In genomic region chr2:31319200-31319599, GRCm38 (mm10) we compare ENCODE assay signal across 29 mouse cellular contexts. TPM values are rescaled to one million over a fixed set of nuclear protein-coding genes. Genes with fewer than 3 reads are reported as not detected.
A peak's percentile ranks its signal among the peaks of the same experiment; 100 is the strongest.
DNase-seq lines count a peak whose midpoint lies in the region; ATAC-seq and TF ChIP-seq lines count a peak whose summit lies in the region.
"Had no signal": no experiment of that assay in that cellular context is flagged by ENCODE, and none has a peak within 500 bp of the region (broad histone marks: within the 10 kb centered on the region; RNA-seq: fewer than 3 reads in every experiment).

No protein-coding gene starts in this region.

- TF ChIP-seq POLR2A in small intestine, adult 2 months (IDR thresholded peaks at IDR 0.05; ENCODE audit: low read depth, low read length), result no peak

- 0 out of 2 replicates have a peak overlapping the region, but pooled peaks have one; percentile 24 for H3K27ac ChIP-seq in gastrocnemius, adult 2 months
- H3K27ac ChIP-seq in intestine, embryonic 14.5 days (ENCODE audit: low read depth), result peak overlapping the region; percentile 82; the same call in 1 of the 2 replicates
- no peak overlapping the region for H3K27ac ChIP-seq in intestine, embryonic 16.5 days (ENCODE audit: low read length)
- H3K27ac ChIP-seq in small intestine, adult 2 months (ENCODE audit: insufficient read depth, low read depth, low read length), result peak overlapping the region; percentile 30; the same call in 1 of the 2 replicates
- H3K27ac ChIP-seq: embryonic facial prominence, embryonic 10.5 days; embryonic facial prominence, embryonic 13.5 days; forebrain, embryonic 12.5 days; forebrain, embryonic 15.5 days; heart, adult 2 months; heart, embryonic 15.5 days; hindbrain, embryonic 10.5 days; hindbrain, embryonic 14.5 days; hindbrain, postnatal 0 days had no signal

- no peak for TF ChIP-seq CTCF in gastrocnemius, adult 2 months (IDR thresholded peaks at IDR 0.05)
- TF ChIP-seq CTCF in small intestine, adult 2 months (IDR thresholded peaks at IDR 0.05; ENCODE audit: extremely low read depth, insufficient read length, insufficient replicate concordance, low read depth, low read length), result no peak

- no peak for ATAC-seq in intestine, embryonic 14.5 days (replicated peaks; ENCODE audit: low FRiP score, low TSS enrichment, low read depth)
- no peak for ATAC-seq in intestine, embryonic 16.5 days
- ATAC-seq: activated CD4-positive, CD25-positive, alpha-beta regulatory T cell, adult 4 months; forebrain, embryonic 15.5 days; hindbrain, postnatal 0 days; inflammation-experienced regulatory T-cells, adult 6 months had no signal

- H3K4me2 ChIP-seq in intestine, embryonic 14.5 days (ENCODE audit: low read length), result no peak overlapping the region
- no peak overlapping the region for H3K4me2 ChIP-seq in intestine, embryonic 16.5 days (ENCODE audit: low read depth, low read length)
- H3K4me2 ChIP-seq: embryonic facial prominence, embryonic 13.5 days; forebrain, embryonic 12.5 days; forebrain, embryonic 15.5 days; heart, embryonic 12.5 days; heart, embryonic 15.5 days; hindbrain, embryonic 14.5 days had no signal

- intact Hi-C loops in gastrocnemius, adult 2 months (cut with DNase I), result no loop called here
- intact Hi-C loops in gastrocnemius, postnatal 36 days (cut with DNase I), result loop anchor here (5.0 kb wide), 1 partner anchor 63 kb away; no protein-coding TSS in a partner anchor

- no peaks in the 10 kb centered on the region for H3K36me3 ChIP-seq in intestine, embryonic 14.5 days (ENCODE audit: control insufficient read depth, insufficient read depth, low read length)
- H3K36me3 ChIP-seq in intestine, embryonic 16.5 days (ENCODE audit: control insufficient read depth, insufficient read depth, low read length), result no peaks in the 10 kb centered on the region
- H3K36me3 ChIP-seq in small intestine, adult 2 months (ENCODE audit: control insufficient read depth, insufficient read depth, low read length), result no peaks in the 10 kb centered on the region
- H3K36me3 ChIP-seq: embryonic facial prominence, embryonic 10.5 days; embryonic facial prominence, embryonic 13.5 days; forebrain, embryonic 12.5 days; forebrain, embryonic 15.5 days; heart, embryonic 12.5 days; heart, embryonic 15.5 days; hindbrain, embryonic 10.5 days had no signal

- no peak overlapping the region for H3K9ac ChIP-seq in intestine, embryonic 14.5 days (ENCODE audit: low read length)
- no peak overlapping the region for H3K9ac ChIP-seq in intestine, embryonic 16.5 days (ENCODE audit: low read depth, low read length)
- H3K9ac ChIP-seq: embryonic facial prominence, embryonic 13.5 days; forebrain, embryonic 12.5 days; forebrain, embryonic 15.5 days; heart, embryonic 12.5 days; heart, embryonic 15.5 days; hindbrain, embryonic 14.5 days had no signal

- DNase-seq in gastrocnemius, adult 2 months, result no peak
- DNase-seq in gastrocnemius, postnatal 36 days, result no peak
- DNase-seq in intestine, embryonic 14.5 days (ENCODE audit: low spot score), result no peak
- no peak for DNase-seq in urinary bladder, postnatal 25 days (ENCODE audit: low spot score)
- DNase-seq: adrenal gland, adult 8-10 months; adrenal gland, postnatal 25 days; cerebellum, adult 11-12 months; cerebellum, adult 8-10 months; cerebellum, postnatal 10 days; cerebellum, postnatal 36 days; embryo, embryonic 11 days; gastrocnemius, postnatal 10 days; heart, adult 2 months; heart, postnatal 10 days; heart, postnatal 36 days had no signal

- H3K9me3 ChIP-seq in intestine, embryonic 14.5 days (ENCODE audit: control insufficient read depth, low read length), result no peaks in the 10 kb centered on the region
- H3K9me3 ChIP-seq in intestine, embryonic 16.5 days (ENCODE audit: control insufficient read depth, low read length), result no peaks in the 10 kb centered on the region
- H3K9me3 ChIP-seq: embryonic facial prominence, embryonic 10.5 days; embryonic facial prominence, embryonic 13.5 days; forebrain, embryonic 12.5 days; forebrain, embryonic 15.5 days; heart, embryonic 12.5 days; heart, embryonic 15.5 days; hindbrain, embryonic 10.5 days had no signal

- H3K4me3 ChIP-seq in gastrocnemius, adult 2 months, result peak overlapping the region; percentile 40
- H3K4me3 ChIP-seq in intestine, embryonic 14.5 days (ENCODE audit: low read depth, low read length), result no peak overlapping the region
- H3K4me3 ChIP-seq in intestine, embryonic 16.5 days (ENCODE audit: low read length), result no peak overlapping the region
- H3K4me3 ChIP-seq in small intestine, adult 2 months (ENCODE audit: low read depth, low read length), result no peak overlapping the region
- H3K4me3 ChIP-seq: embryonic facial prominence, embryonic 10.5 days; embryonic facial prominence, embryonic 13.5 days; erythroblast, embryonic 14.5 days; forebrain, embryonic 12.5 days; forebrain, embryonic 15.5 days; heart, adult 2 months; heart, embryonic 12.5 days; heart, embryonic 15.5 days; hindbrain, embryonic 10.5 days had no signal

- peaks cover 12% of the 10 kb centered on the region for H3K4me1 ChIP-seq in intestine, embryonic 14.5 days (replicated peaks; ENCODE audit: control insufficient read depth, insufficient read depth, low read length)
- no peaks in the 10 kb centered on the region for H3K4me1 ChIP-seq in intestine, embryonic 16.5 days (ENCODE audit: control insufficient read depth, insufficient read depth, low read length)
- H3K4me1 ChIP-seq in small intestine, adult 2 months (ENCODE audit: control insufficient read depth, insufficient read depth, insufficient read length, low read length), result peaks cover 3% of the 10 kb centered on the region; the same call in 1 of the 2 replicates

- H3K27me3 ChIP-seq in intestine, embryonic 14.5 days (replicated peaks; ENCODE audit: control insufficient read depth, insufficient read depth, low read length), result peaks cover 30% of the 10 kb centered on the region
- peaks cover 21% of the 10 kb centered on the region for H3K27me3 ChIP-seq in intestine, embryonic 16.5 days (replicated peaks; ENCODE audit: control insufficient read depth, insufficient read depth, low read length)
- no peaks in the 10 kb centered on the region; the same call in 1 of the 2 replicates for H3K27me3 ChIP-seq in small intestine, adult 2 months (ENCODE audit: control insufficient read depth, insufficient read depth, low read length)

- 68% methylated on average over 2 of the region's 2 CpGs for WGBS in intestine, embryonic 14.5 days
- 77% methylated on average over 2 of the region's 2 CpGs for WGBS in intestine, embryonic 16.5 days
- WGBS in small intestine, adult 2 months, result 57% methylated on average over 2 of the region's 2 CpGs

RNA-seq across cellular contexts. Expression of gene Hmcn2, which starts 5.0 kb away (rescaled TPM):
- 10 to 100 TPM; 21.6 to 36.8 TPM for total RNA-seq in gastrocnemius, adult 2 months (2021)
- 10 to 100 TPM; 28.6 to 30.1 TPM for total RNA-seq in gastrocnemius, postnatal 36 days (2021)
- 10.0 and 10.3 TPM in 2 replicates for polyA plus RNA-seq in intestine, embryonic 14.5 days (2014; fragmentation: Nextera tagmentation; extraction: Ambion mirVana)
- polyA plus RNA-seq in intestine, embryonic 16.5 days (2015; fragmentation: Nextera tagmentation; extraction: Ambion mirVana), result 4.1 and 4.7 TPM in 2 replicates
- polyA plus RNA-seq in small intestine, adult 2 months (2012; rRNA removed), result 87.3 and 147 TPM in 2 replicates
- polyA plus RNA-seq: embryonic facial prominence, embryonic 10.5 days; embryonic facial prominence, embryonic 13.5 days; erythroblast, embryonic 14.5 days; hindbrain, embryonic 10.5 days had no signal
